Mouse (Mus musculus): ENCODE data around the gene Spcs2. TPM values are rescaled to one million over a fixed set of nuclear protein-coding genes. Genes with fewer than 3 reads are reported as not detected.
"Not testable (repeated sequence)": the region's sequence is repeated elsewhere in the genome, so short reads cannot be mapped to it uniquely, and the experiment has no call there.

The Spcs2 gene
- polyA plus RNA-seq, 1 experiment from 2014 or later = 245 TPM

DNA sequence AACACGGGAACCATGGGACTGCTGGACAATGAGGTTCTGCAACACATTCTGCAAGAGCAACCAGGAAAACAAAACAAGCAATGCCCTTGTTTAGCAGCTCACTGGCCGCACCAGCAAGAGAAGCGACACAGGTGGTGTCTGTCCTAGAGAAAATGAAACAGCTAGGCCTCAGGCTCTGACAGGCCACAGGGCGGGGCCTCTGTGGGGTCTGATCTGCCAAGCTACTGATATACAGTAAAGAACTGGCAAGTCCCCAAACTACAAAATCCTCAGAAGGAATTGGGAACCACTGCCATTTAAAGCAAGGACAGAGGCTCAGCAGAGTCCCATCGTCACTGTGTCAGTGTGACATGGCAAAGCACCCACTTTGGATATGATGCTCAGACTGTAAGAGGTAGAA lies 40.8 kb downstream of the Spcs2 start:
- H3K4me3 ChIP-seq (ENCODE audit: low read depth, low read length) = no peak overlapping the region
- 86% methylated on average over 5 of the region's 5 CpGs for WGBS
- ATAC-seq (ENCODE audit: low read depth) = no peak

DNA sequence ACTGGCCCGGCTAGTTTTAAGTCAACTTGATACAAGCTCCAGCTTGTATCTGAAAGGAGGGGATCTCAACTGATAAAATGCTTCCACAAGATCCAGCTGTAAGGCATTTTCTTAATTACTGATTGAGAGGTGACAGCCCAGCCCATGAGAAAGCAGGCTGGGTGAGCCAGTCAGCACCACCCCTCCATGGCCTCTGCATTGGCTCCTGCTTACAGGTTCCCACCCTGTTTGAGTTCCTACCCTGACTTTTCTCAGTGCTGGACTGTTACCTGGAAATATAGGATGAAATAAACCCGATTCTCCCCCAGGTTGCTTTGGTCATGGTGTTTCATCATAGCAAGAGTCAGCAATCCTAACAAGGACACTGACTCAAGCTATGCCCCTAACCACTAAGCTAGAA lies 41.3 kb downstream of the Spcs2 start:
- no peak overlapping the region for H3K27ac ChIP-seq (ENCODE audit: low read depth, low read length)
- H3K4me2 ChIP-seq (ENCODE audit: low read depth, low read length) = no peak overlapping the region
- 88% methylated on average over 2 of the region's 2 CpGs for WGBS
- H3K9me3 ChIP-seq (ENCODE audit: control insufficient read depth, low read length) = no peaks in the 10 kb centered on the region
- H3K4me3 ChIP-seq (ENCODE audit: low read depth, low read length) = no peak overlapping the region
- H3K27me3 ChIP-seq (ENCODE audit: control insufficient read depth, insufficient read depth, low read length) = no peaks in the 10 kb centered on the region
- no peaks in the 10 kb centered on the region for H3K36me3 ChIP-seq (ENCODE audit: control insufficient read depth, insufficient read depth, low read length)
- ATAC-seq (ENCODE audit: low read depth) = no peak
- H3K9ac ChIP-seq (replicated peaks; ENCODE audit: low read depth, low read length) = no peak overlapping the region
- H3K4me1 ChIP-seq (ENCODE audit: control insufficient read depth, insufficient read depth, low read length) = no peaks in the 10 kb centered on the region

More for the DNA sequence above, 40.8 kb downstream of the Spcs2 start:
- no peaks in the 10 kb centered on the region for H3K36me3 ChIP-seq (ENCODE audit: control insufficient read depth, insufficient read depth, low read length)
- H3K27me3 ChIP-seq (ENCODE audit: control insufficient read depth, insufficient read depth, low read length) = no peaks in the 10 kb centered on the region
- H3K4me1 ChIP-seq (ENCODE audit: control insufficient read depth, insufficient read depth, low read length) = no peaks in the 10 kb centered on the region
- no peak overlapping the region for H3K4me2 ChIP-seq (ENCODE audit: low read depth, low read length)
- no peak overlapping the region for H3K9ac ChIP-seq (replicated peaks; ENCODE audit: low read depth, low read length)
- no peak overlapping the region for H3K27ac ChIP-seq (ENCODE audit: low read depth, low read length)
- H3K9me3 ChIP-seq (ENCODE audit: control insufficient read depth, low read length) = no peaks in the 10 kb centered on the region

- 18% methylated on average over 9 of the region's 9 CpGs for WGBS
Observed at GRCm38 (mm10) chr7:99818181-99818725, 45.0 kb downstream of the Spcs2 start.

DNA sequence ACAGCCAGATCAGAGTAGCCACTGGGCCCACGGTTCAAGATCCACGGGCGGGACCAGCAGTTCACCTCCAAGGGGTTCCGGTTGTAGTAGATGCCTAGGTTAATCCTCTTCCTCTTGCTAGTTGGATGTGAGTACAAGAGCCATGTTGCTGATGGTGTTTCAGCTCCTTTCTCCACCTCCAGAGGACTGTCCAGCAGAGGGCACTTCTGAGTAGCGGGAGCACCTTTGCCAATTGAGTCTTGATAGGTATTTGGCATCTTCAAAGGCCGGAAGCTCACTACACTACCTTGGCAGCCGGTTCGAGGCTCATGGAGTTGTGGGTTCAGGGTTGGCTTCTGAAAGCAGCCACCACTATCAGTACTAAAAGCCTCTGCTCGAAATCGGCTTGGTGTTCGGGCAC lies 49.9 kb downstream of the Spcs2 start:
- Histone ChIP-seq H3K36me3 (ENCODE audit: control insufficient read depth, insufficient read depth, low read length) (no peaks in the 10 kb centered on the region), H3K27ac (ENCODE audit: low read depth, low read length) (no peak overlapping the region), H3K4me1 (ENCODE audit: control insufficient read depth, insufficient read depth, low read length) (no peaks in the 10 kb centered on the region), H3K4me3 (ENCODE audit: low read depth, low read length) (no peak overlapping the region), H3K9me3 (ENCODE audit: control insufficient read depth, low read length) (no peaks in the 10 kb centered on the region), H3K9ac (replicated peaks; ENCODE audit: low read depth, low read length) (no peak overlapping the region), H3K27me3 (ENCODE audit: control insufficient read depth, insufficient read depth, low read length) (no peaks in the 10 kb centered on the region), H3K4me2 (ENCODE audit: low read depth, low read length) (no peak overlapping the region)
- 91% methylated on average over 11 of the region's 11 CpGs for WGBS
- no peak for ATAC-seq (ENCODE audit: low read depth)

More at GRCm38 (mm10) chr7:99818181-99818725, 45.0 kb downstream of the Spcs2 start:
- not testable (repeated sequence) for ATAC-seq (ENCODE audit: low read depth); H3K27ac ChIP-seq (ENCODE audit: low read depth, low read length); H3K27me3 ChIP-seq (ENCODE audit: control insufficient read depth, insufficient read depth, low read length); H3K4me2 ChIP-seq (ENCODE audit: low read depth, low read length); H3K9ac ChIP-seq (replicated peaks; ENCODE audit: low read depth, low read length); H3K9me3 ChIP-seq (ENCODE audit: control insufficient read depth, low read length); H3K36me3 ChIP-seq (ENCODE audit: control insufficient read depth, insufficient read depth, low read length); H3K4me3 ChIP-seq (ENCODE audit: low read depth, low read length); H3K4me1 ChIP-seq (ENCODE audit: control insufficient read depth, insufficient read depth, low read length)

GRCm38 (mm10) chr7:99811661-99812060 lies 51.6 kb downstream of the Spcs2 start:
- H3K4me1 ChIP-seq (ENCODE audit: control insufficient read depth, insufficient read depth, low read length) = no peaks in the 10 kb centered on the region
- no peak overlapping the region for H3K9ac ChIP-seq (replicated peaks; ENCODE audit: low read depth, low read length)
- 90% methylated on average over 4 of the region's 4 CpGs for WGBS
- H3K36me3 ChIP-seq (ENCODE audit: control insufficient read depth, insufficient read depth, low read length) = no peaks in the 10 kb centered on the region
- no peak for ATAC-seq (ENCODE audit: low read depth)
- H3K4me3 ChIP-seq (ENCODE audit: low read depth, low read length) = no peak overlapping the region
- no peaks in the 10 kb centered on the region for H3K9me3 ChIP-seq (ENCODE audit: control insufficient read depth, low read length)
- H3K27ac ChIP-seq (ENCODE audit: low read depth, low read length) = no peak overlapping the region
- no peaks in the 10 kb centered on the region for H3K27me3 ChIP-seq (ENCODE audit: control insufficient read depth, insufficient read depth, low read length)
- H3K4me2 ChIP-seq (ENCODE audit: low read depth, low read length) = no peak overlapping the region

GRCm38 (mm10) chr7:99810814-99811213 lies 52.4 kb downstream of the Spcs2 start:
- Histone ChIP-seq H3K36me3 (ENCODE audit: control insufficient read depth, insufficient read depth, low read length) (no peaks in the 10 kb centered on the region), H3K27me3 (ENCODE audit: control insufficient read depth, insufficient read depth, low read length) (no peaks in the 10 kb centered on the region), H3K4me2 (ENCODE audit: low read depth, low read length) (no peak overlapping the region), H3K9me3 (ENCODE audit: control insufficient read depth, low read length) (no peaks in the 10 kb centered on the region), H3K9ac (replicated peaks; ENCODE audit: low read depth, low read length) (no peak overlapping the region), H3K4me1 (ENCODE audit: control insufficient read depth, insufficient read depth, low read length) (no peaks in the 10 kb centered on the region), H3K4me3 (ENCODE audit: low read depth, low read length) (no peak overlapping the region), H3K27ac (ENCODE audit: low read depth, low read length) (no peak overlapping the region)
- ATAC-seq (ENCODE audit: low read depth) = no peak
- WGBS = 92% methylated on average over 2 of the region's 2 CpGs

- not testable (repeated sequence) for H3K36me3 ChIP-seq (ENCODE audit: control insufficient read depth, insufficient read depth, low read length); H3K4me3 ChIP-seq (ENCODE audit: low read depth, low read length); H3K27me3 ChIP-seq (ENCODE audit: control insufficient read depth, insufficient read depth, low read length); H3K9ac ChIP-seq (replicated peaks; ENCODE audit: low read depth, low read length); H3K27ac ChIP-seq (ENCODE audit: low read depth, low read length); H3K4me2 ChIP-seq (ENCODE audit: low read depth, low read length); ATAC-seq (ENCODE audit: low read depth); H3K9me3 ChIP-seq (ENCODE audit: control insufficient read depth, low read length); H3K4me1 ChIP-seq (ENCODE audit: control insufficient read depth, insufficient read depth, low read length)
- 91% methylated on average over 7 of the region's 7 CpGs for WGBS
Observed at GRCm38 (mm10) chr7:99807043-99807442, 56.2 kb downstream of the Spcs2 start.

DNA sequence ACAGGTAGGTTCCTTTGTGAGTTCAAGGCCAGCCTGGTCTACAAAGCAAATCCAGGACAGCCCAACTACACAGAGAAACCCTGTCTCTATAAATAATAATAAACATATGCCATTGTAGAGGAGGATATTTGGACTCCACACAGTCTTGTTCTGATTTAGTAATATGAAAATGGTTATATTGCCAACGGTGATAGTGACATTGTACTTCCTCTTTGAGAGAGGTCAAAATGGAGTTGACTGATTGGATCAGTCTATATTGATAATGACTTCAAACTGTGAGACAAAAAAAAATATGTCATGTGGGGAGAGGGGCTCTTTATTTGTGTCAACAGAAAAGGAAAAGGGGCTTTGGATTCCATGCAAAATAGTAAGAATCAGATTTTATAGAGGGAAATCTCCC lies 57.9 kb downstream of the Spcs2 start:
- Histone ChIP-seq H3K9me3 (ENCODE audit: control insufficient read depth, low read length) (no peaks in the 10 kb centered on the region), H3K4me3 (ENCODE audit: low read depth, low read length) (no peak overlapping the region), H3K27ac (ENCODE audit: low read depth, low read length) (no peak overlapping the region), H3K36me3 (ENCODE audit: control insufficient read depth, insufficient read depth, low read length) (no peaks in the 10 kb centered on the region), H3K9ac (replicated peaks; ENCODE audit: low read depth, low read length) (no peak overlapping the region), H3K27me3 (ENCODE audit: control insufficient read depth, insufficient read depth, low read length) (no peaks in the 10 kb centered on the region), H3K4me2 (ENCODE audit: low read depth, low read length) (no peak overlapping the region), H3K4me1 (ENCODE audit: control insufficient read depth, insufficient read depth, low read length) (no peaks in the 10 kb centered on the region)
- WGBS = 95% methylated on average over 1 of the region's 1 CpGs
- ATAC-seq (ENCODE audit: low read depth) = no peak

DNA sequence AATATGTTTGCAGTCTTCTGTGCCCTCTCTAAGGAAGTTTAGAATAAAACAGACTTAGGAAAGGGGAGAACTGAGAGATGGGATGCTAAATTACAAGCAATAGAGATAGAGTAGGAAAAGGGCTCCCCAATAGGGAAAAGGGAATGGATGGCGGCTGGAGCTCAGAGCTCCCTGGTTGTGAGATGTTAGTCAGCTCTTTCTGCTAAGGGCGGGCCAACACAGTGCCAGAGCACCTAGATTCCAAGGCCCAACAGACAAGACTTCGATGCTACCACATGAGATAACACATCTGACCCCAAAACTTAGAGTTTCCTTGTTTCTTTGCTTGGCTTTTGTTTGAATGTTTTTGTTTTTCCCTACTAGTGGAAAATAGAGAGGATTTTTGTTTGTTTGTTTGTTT lies 59.2 kb downstream of the Spcs2 start:
- H3K9ac ChIP-seq (replicated peaks; ENCODE audit: low read depth, low read length); ATAC-seq (ENCODE audit: low read depth): not testable (repeated sequence)
- WGBS = 78% methylated on average over 3 of the region's 3 CpGs

More for the DNA sequence above, 59.2 kb downstream of the Spcs2 start:
- not testable (repeated sequence) for H3K27me3 ChIP-seq (ENCODE audit: control insufficient read depth, insufficient read depth, low read length); H3K27ac ChIP-seq (ENCODE audit: low read depth, low read length); H3K4me3 ChIP-seq (ENCODE audit: low read depth, low read length); H3K36me3 ChIP-seq (ENCODE audit: control insufficient read depth, insufficient read depth, low read length); H3K9me3 ChIP-seq (ENCODE audit: control insufficient read depth, low read length); H3K4me1 ChIP-seq (ENCODE audit: control insufficient read depth, insufficient read depth, low read length); H3K4me2 ChIP-seq (ENCODE audit: low read depth, low read length)
